Mouse (Mus musculus) small intestine, adult 2 months (tissue): ENCODE results near the gene Rcsd1. TPM values are rescaled to one million over a fixed set of nuclear protein-coding genes. Genes with fewer than 3 reads are reported as not detected.

Experiments
- H3K27ac ChIP-seq: fragments of 200-500 bp; 2 replicates; pipeline ENCODE4 v1.5.1; 2012; ENCODE audit warnings: low read depth, low read length, control low read depth, inconsistent platforms; ENCODE audit not compliant: insufficient read depth
- H3K27me3 ChIP-seq: fragments of 200-500 bp; 2 replicates; pipeline ENCODE4 v1.6.1; 2012; ENCODE audit warnings: mild to moderate bottlenecking, moderate library complexity, low read length, inconsistent platforms; ENCODE audit not compliant: control insufficient read depth, insufficient read depth
- H3K36me3 ChIP-seq: fragments of 200-500 bp; 2 replicates; pipeline ENCODE4 v1.6.1; 2012; ENCODE audit warnings: mild to moderate bottlenecking, low read length, control low read depth, inconsistent platforms; ENCODE audit not compliant: control insufficient read depth, insufficient read depth
- H3K4me1 ChIP-seq: fragments of 200-500 bp; 2 replicates; pipeline ENCODE4 v1.6.1; 2012; ENCODE audit warnings: low read length, inconsistent platforms, mixed read lengths; ENCODE audit not compliant: control insufficient read depth, insufficient read depth, insufficient read length
- H3K4me3 ChIP-seq: fragments of 200-500 bp; 2 replicates; pipeline ENCODE4 v1.5.1; 2012; ENCODE audit warnings: low read depth, mild to moderate bottlenecking, control low read depth, inconsistent platforms, low read length, moderate library complexity
- CTCF ChIP-seq: fragments of 200-500 bp; IDR thresholded peaks from 2 replicates; pipeline ENCODE4 v1.5.1; 2012; ENCODE audit warnings: low read depth, mild to moderate bottlenecking, control low read depth, inconsistent platforms, low read length, moderate library complexity, mixed read lengths; ENCODE audit not compliant: insufficient replicate concordance, insufficient read length; ENCODE audit errors: extremely low read depth
- POLR2A ChIP-seq: fragments of 200-500 bp; IDR thresholded peaks from 2 replicates; pipeline ENCODE4 v1.6.1; 2012; ENCODE audit warnings: low read depth, mild to moderate bottlenecking, control low read depth, inconsistent platforms, low read length, moderate library complexity
- WGBS: fragments of 180-500 bp; shearing (Covaris S2); methylation state at CpG from one replicate; pipeline ENCODE4 v1.1.7; 2018; 5-methylcytosine and 5-hydroxymethylcytosine counted together
- polyA plus RNA-seq: library from polyadenylated mRNA; depleted of rRNA; stranded (reverse); fragments of >200 nt; gene quantifications from 2 replicates; pipeline ENCODE4 v1.2.3, GENCODE M21; 2012

Rcsd1 gene
- polyA plus RNA-seq, 1 experiment: 9.2 TPM

GRCm38 (mm10) chr1:165651158-165651557 is 58.4 kb downstream of the Rcsd1 start:
- no peak overlapping the region for H3K4me3 ChIP-seq
- peaks cover 3% of the 10 kb centered on the region; the same call in 1 of the 2 replicates for H3K4me1 ChIP-seq
- WGBS: 35% methylated on average over 5 of the region's 5 CpGs
- no peak for TF ChIP-seq POLR2A
- TF ChIP-seq CTCF: no peak
- H3K36me3 ChIP-seq: 0 out of 2 replicates have a peak, but pooled peaks cover 1% of the 10 kb centered on the region
- H3K27me3 ChIP-seq: no peaks in the 10 kb centered on the region
- peak overlapping the region; percentile 16; the same call in 1 of the 2 replicates for H3K27ac ChIP-seq

DNA sequence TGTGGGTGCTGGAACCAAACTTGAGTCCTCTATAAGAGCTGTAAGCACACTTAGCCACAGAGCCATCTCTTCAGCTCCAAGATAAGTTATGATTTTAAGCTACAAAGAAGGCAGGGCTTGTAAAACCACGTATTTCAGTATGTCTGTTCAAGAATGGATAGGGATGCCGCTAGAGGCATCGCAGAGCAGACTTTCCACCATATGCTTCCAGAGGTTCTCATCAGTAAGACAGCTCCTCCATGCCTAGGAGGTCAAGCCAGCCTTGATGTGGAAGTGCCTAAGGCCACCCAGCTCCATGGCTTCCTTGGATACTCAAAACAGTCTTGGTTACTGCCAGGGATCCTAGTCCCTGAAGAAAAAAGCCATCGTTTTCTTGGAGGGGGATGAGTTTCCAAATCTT is 64.5 kb downstream of the Rcsd1 start:
- WGBS: 72% methylated on average over 4 of the region's 4 CpGs

DNA sequence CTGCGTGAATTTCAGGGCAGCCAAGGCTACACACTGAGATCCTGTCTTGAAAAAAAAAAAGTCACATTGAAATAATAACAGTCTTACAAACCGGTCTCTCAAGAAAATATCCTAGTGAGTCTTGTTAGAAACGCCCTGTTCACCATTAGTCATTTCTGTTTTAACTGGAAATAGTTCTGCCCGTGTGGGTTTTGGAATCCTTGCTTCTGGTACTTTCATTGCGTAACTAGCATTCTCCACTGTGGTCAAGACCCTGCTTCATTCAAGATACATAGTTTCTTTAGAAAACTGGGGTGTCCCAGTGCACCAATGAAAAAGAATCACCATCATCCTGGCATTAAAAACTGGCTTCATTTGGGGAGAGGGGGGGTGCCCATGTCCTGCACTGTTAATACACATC is 65.8 kb downstream of the Rcsd1 start:
- Histone ChIP-seq H3K27ac (no peak overlapping the region), H3K27me3 (no peaks in the 10 kb centered on the region), H3K36me3 (no peaks in the 10 kb centered on the region), H3K4me3 (no peak overlapping the region), H3K4me1 (no peaks in the 10 kb centered on the region)
- 56% methylated on average over 5 of the region's 5 CpGs for WGBS
- TF ChIP-seq POLR2A (no peak), CTCF (no peak)

More for the DNA sequence above, 64.5 kb downstream of the Rcsd1 start:
- Histone ChIP-seq H3K27ac (no peak overlapping the region), H3K4me3 (no peak overlapping the region), H3K4me1 (no peaks in the 10 kb centered on the region), H3K36me3 (0 out of 2 replicates have a peak, but pooled peaks cover 1% of the 10 kb centered on the region), H3K27me3 (no peaks in the 10 kb centered on the region)
- no peak for TF ChIP-seq CTCF
- no peak for TF ChIP-seq POLR2A

GRCm38 (mm10) chr1:165642780-165643311 is 66.7 kb downstream of the Rcsd1 start:
- TF ChIP-seq CTCF: no peak
- no peak for TF ChIP-seq POLR2A
- H3K4me3 ChIP-seq: peak overlapping the region; percentile 79

GRCm38 (mm10) chr1:165641786-165642771 is 67.5 kb downstream of the Rcsd1 start:
- Histone ChIP-seq H3K4me1 (no peaks in the 10 kb centered on the region), H3K36me3 (no peaks in the 10 kb centered on the region), H3K27me3 (no peaks in the 10 kb centered on the region), H3K27ac (peak overlapping the region; percentile 75), H3K4me3 (peak overlapping the region; percentile 79)
- WGBS: under 1% methylated on average over 75 of the region's 75 CpGs
- TF ChIP-seq POLR2A (peak; percentile 59), CTCF (no peak)

More at GRCm38 (mm10) chr1:165642780-165643311, 66.7 kb downstream of the Rcsd1 start:
- Histone ChIP-seq H3K27ac (peak overlapping the region; percentile 75), H3K4me1 (no peaks in the 10 kb centered on the region), H3K36me3 (no peaks in the 10 kb centered on the region), H3K27me3 (no peaks in the 10 kb centered on the region)
- 1% methylated on average over 16 of the region's 16 CpGs for WGBS

- H3K4me3 ChIP-seq: peak overlapping the region; percentile 79
- 6% methylated on average over 16 of the region's 16 CpGs for WGBS
- no peaks in the 10 kb centered on the region for H3K36me3 ChIP-seq
- H3K27me3 ChIP-seq: no peaks in the 10 kb centered on the region
- peak overlapping the region; percentile 45; the same call in 1 of the 2 replicates for H3K27ac ChIP-seq
- TF ChIP-seq POLR2A (no peak), CTCF (peak; percentile 54; the same call in 1 of the 2 replicates)
- peaks cover under 1% of the 10 kb centered on the region; the same call in 1 of the 2 replicates for H3K4me1 ChIP-seq
These were observed 68.2 kb downstream of the Rcsd1 start for GRCm38 (mm10) chr1:165641271-165641771.
